Mouse (Mus musculus) heart, postnatal 0 days (tissue): Measurements from ENCODE around the gene Rbbp9.

Source experiments
- CTCF ChIP-seq: IDR thresholded peaks from 2 replicates; pipeline ENCODE4 v1.5.1; 2016; ENCODE audit warnings: antibody characterized with exemption, control low read depth, low read depth
- EP300 ChIP-seq: IDR thresholded peaks from 2 replicates; pipeline ENCODE4 v1.6.1; 2016; ENCODE audit warnings: antibody characterized with exemption, low read depth

DNA sequence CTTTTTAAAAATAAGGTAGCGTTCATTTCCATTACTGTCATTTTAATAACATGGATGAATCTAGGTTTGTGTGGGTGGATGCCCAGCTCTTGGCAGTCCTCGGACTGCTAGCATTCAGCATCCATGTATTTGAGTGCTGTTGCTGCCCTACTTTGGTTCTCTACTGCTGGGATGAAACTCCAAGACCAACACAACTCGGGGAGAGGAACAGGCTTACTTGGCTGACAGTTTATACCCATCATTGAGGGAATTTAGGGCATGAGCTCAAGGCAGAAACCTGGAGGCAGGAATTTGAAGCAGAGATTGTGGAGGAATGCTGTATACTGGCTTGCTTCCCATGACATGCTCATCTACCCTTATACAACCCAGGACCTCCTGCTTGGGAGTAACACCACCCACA, 36.0 kb downstream of the Rbbp9 start:
- TF ChIP-seq CTCF, result no peak
- no peak for TF ChIP-seq EP300
